Mouse (Mus musculus): Measurements from ENCODE around the gene Vsnl1. TPM values are rescaled to one million over a fixed set of nuclear protein-coding genes. Genes with fewer than 3 reads are reported as not detected.
A peak's percentile ranks its signal among the peaks of the same experiment; 100 is the strongest.

Vsnl1 gene
- polyA plus RNA-seq (2015; fragmentation: Nextera tagmentation; extraction: Ambion mirVana) = 16.9 and 19.9 TPM in 2 replicates

GRCm38 (mm10) chr12:11436497-11437265, at the start of gene Vsnl1:
Vsnl1 (minus strand) TSS chr12:11436613.
- ATAC-seq = peak; percentile 96
- WGBS = 3% methylated on average over 34 of the region's 34 CpGs
- Histone ChIP-seq H3K4me3 (replicated peaks) (peak within 1 kb of the TSS; percentile 44), H3K4me1 (replicated peaks) (peaks cover 17% of the 10 kb centered on the region), H3K27ac (peak within 1 kb of the TSS; percentile 57), H3K4me2 (replicated peaks) (peak within 1 kb of the TSS; percentile 68), H3K9ac (replicated peaks) (peak within 1 kb of the TSS; percentile 43), H3K27me3 (peaks cover 13% of the 10 kb centered on the region; the same call in 1 of the 2 replicates), H3K36me3 (no peaks in the 10 kb centered on the region), H3K9me3 (no peaks in the 10 kb centered on the region)

GRCm38 (mm10) chr12:11456632-11457031, 20.2 kb upstream of the Vsnl1 start:
- H3K36me3 ChIP-seq = no peaks in the 10 kb centered on the region
- H3K4me2 ChIP-seq (replicated peaks) = peak overlapping the region; percentile 89
- H3K27ac ChIP-seq = no peak overlapping the region
- H3K9ac ChIP-seq (replicated peaks) = no peak overlapping the region
- no peaks in the 10 kb centered on the region for H3K9me3 ChIP-seq
- 0 out of 2 replicates have a peak, but pooled peaks cover 3% of the 10 kb centered on the region for H3K4me1 ChIP-seq (replicated peaks)
- WGBS = 92% methylated on average over 4 of the region's 4 CpGs
- ATAC-seq = no peak
- H3K27me3 ChIP-seq = no peaks in the 10 kb centered on the region
- H3K4me3 ChIP-seq (replicated peaks) = peak overlapping the region; percentile 62

- no peak for ATAC-seq
- Histone ChIP-seq H3K27ac (no peak overlapping the region), H3K4me2 (replicated peaks) (peak overlapping the region; percentile 89), H3K9me3 (no peaks in the 10 kb centered on the region), H3K9ac (replicated peaks) (peak overlapping the region; percentile 71), H3K4me1 (replicated peaks) (0 out of 2 replicates have a peak, but pooled peaks cover 3% of the 10 kb centered on the region), H3K36me3 (no peaks in the 10 kb centered on the region), H3K4me3 (replicated peaks) (peak overlapping the region; percentile 62), H3K27me3 (no peaks in the 10 kb centered on the region)
- WGBS = 6% methylated on average over 11 of the region's 11 CpGs
Observed at GRCm38 (mm10) chr12:11456213-11456612, 19.8 kb upstream of the Vsnl1 start.

- ATAC-seq = peak; percentile 100
Observed at GRCm38 (mm10) chr12:11455549-11456194, 19.3 kb upstream of the Vsnl1 start, which contains the start of gene Rad51ap2. Rad51ap2 (plus strand) TSS chr12:11456079.

GRCm38 (mm10) chr12:11454146-11454545, 17.7 kb upstream of the Vsnl1 start:
- WGBS = 67% methylated on average over 5 of the region's 5 CpGs
- H3K27ac ChIP-seq = no peak overlapping the region
- H3K4me2 ChIP-seq (replicated peaks) = no peak overlapping the region
- no peak for ATAC-seq
- H3K36me3 ChIP-seq = no peaks in the 10 kb centered on the region
- no peak overlapping the region for H3K9ac ChIP-seq (replicated peaks)
- no peaks in the 10 kb centered on the region for H3K9me3 ChIP-seq
- no peak overlapping the region for H3K4me3 ChIP-seq (replicated peaks)
- 0 out of 2 replicates have a peak, but pooled peaks cover 3% of the 10 kb centered on the region for H3K4me1 ChIP-seq (replicated peaks)
- H3K27me3 ChIP-seq = no peaks in the 10 kb centered on the region

More at GRCm38 (mm10) chr12:11455549-11456194, 19.3 kb upstream of the Vsnl1 start, which contains the start of gene Rad51ap2:
- Histone ChIP-seq H3K27me3 (no peaks in the 10 kb centered on the region), H3K4me3 (replicated peaks) (peak within 1 kb of the TSS; percentile 62), H3K9me3 (no peaks in the 10 kb centered on the region), H3K36me3 (no peaks in the 10 kb centered on the region), H3K4me1 (replicated peaks) (0 out of 2 replicates have a peak, but pooled peaks cover 3% of the 10 kb centered on the region), H3K4me2 (replicated peaks) (peak within 1 kb of the TSS; percentile 89), H3K9ac (replicated peaks) (peak within 1 kb of the TSS; percentile 71), H3K27ac (no peak within 1 kb of the TSS)
- 3% methylated on average over 35 of the region's 40 CpGs for WGBS

- ATAC-seq = peak; percentile 16; the same call in 1 of the 2 replicates
- Histone ChIP-seq H3K4me1 (replicated peaks) (peaks cover 17% of the 10 kb centered on the region), H3K36me3 (no peaks in the 10 kb centered on the region), H3K9ac (replicated peaks) (peak overlapping the region; percentile 51; the same call in 1 of the 2 replicates), H3K27ac (no peak overlapping the region), H3K4me3 (replicated peaks) (peak overlapping the region; percentile 44), H3K27me3 (peaks cover 13% of the 10 kb centered on the region; the same call in 1 of the 2 replicates), H3K4me2 (replicated peaks) (peak overlapping the region; percentile 68), H3K9me3 (no peaks in the 10 kb centered on the region)
- 22% methylated on average over 23 of the region's 23 CpGs for WGBS
Observed at GRCm38 (mm10) chr12:11437907-11438447, 1.6 kb upstream of the Vsnl1 start.

- Histone ChIP-seq H3K4me2 (replicated peaks) (peak overlapping the region; percentile 68), H3K9me3 (no peaks in the 10 kb centered on the region), H3K36me3 (no peaks in the 10 kb centered on the region), H3K27me3 (peaks cover 13% of the 10 kb centered on the region; the same call in 1 of the 2 replicates), H3K9ac (replicated peaks) (no peak overlapping the region), H3K27ac (peak overlapping the region; percentile 57; the same call in 1 of the 2 replicates), H3K4me1 (replicated peaks) (peaks cover 17% of the 10 kb centered on the region), H3K4me3 (replicated peaks) (peak overlapping the region; percentile 44)
- ATAC-seq = peak; percentile 43
- 20% methylated on average over 17 of the region's 17 CpGs for WGBS
Observed at GRCm38 (mm10) chr12:11437266-11437906, 973 bp upstream of the Vsnl1 start.

GRCm38 (mm10) chr12:11436023-11436350, 426 bp downstream of the Vsnl1 start:
- no peaks in the 10 kb centered on the region for H3K36me3 ChIP-seq
- H3K9me3 ChIP-seq = no peaks in the 10 kb centered on the region
- peak overlapping the region; percentile 48 for H3K27ac ChIP-seq
- peak overlapping the region; percentile 43 for H3K9ac ChIP-seq (replicated peaks)
- peak overlapping the region; percentile 44 for H3K4me3 ChIP-seq (replicated peaks)
- H3K4me1 ChIP-seq (replicated peaks) = peaks cover 17% of the 10 kb centered on the region
- H3K27me3 ChIP-seq = peaks cover 13% of the 10 kb centered on the region; the same call in 1 of the 2 replicates
- H3K4me2 ChIP-seq (replicated peaks) = peak overlapping the region; percentile 68
- WGBS = 2% methylated on average over 12 of the region's 12 CpGs
- peak; percentile 22; the same call in 1 of the 2 replicates for ATAC-seq

GRCm38 (mm10) chr12:11435246-11436022, 979 bp downstream of the Vsnl1 start:
- H3K27ac ChIP-seq = peak overlapping the region; percentile 48; the same call in 1 of the 2 replicates
- peaks cover 13% of the 10 kb centered on the region; the same call in 1 of the 2 replicates for H3K27me3 ChIP-seq
- 7% methylated on average over 15 of the region's 15 CpGs for WGBS
- peaks cover 17% of the 10 kb centered on the region for H3K4me1 ChIP-seq (replicated peaks)
- no peak for ATAC-seq
- no peaks in the 10 kb centered on the region for H3K9me3 ChIP-seq
- peak overlapping the region; percentile 44 for H3K4me3 ChIP-seq (replicated peaks)
- peak overlapping the region; percentile 43 for H3K9ac ChIP-seq (replicated peaks)
- no peaks in the 10 kb centered on the region for H3K36me3 ChIP-seq
- peak overlapping the region; percentile 68 for H3K4me2 ChIP-seq (replicated peaks)

- H3K4me1 ChIP-seq (replicated peaks) = peaks cover 17% of the 10 kb centered on the region
- no peak overlapping the region; the same call in 1 of the 2 replicates for H3K4me3 ChIP-seq (replicated peaks)
- H3K27me3 ChIP-seq = peaks cover 13% of the 10 kb centered on the region; the same call in 1 of the 2 replicates
- H3K36me3 ChIP-seq = no peaks in the 10 kb centered on the region
- no peak for ATAC-seq
- H3K27ac ChIP-seq = no peak overlapping the region
- H3K4me2 ChIP-seq (replicated peaks) = peak overlapping the region; percentile 68
- 78% methylated on average over 8 of the region's 8 CpGs for WGBS
- 0 out of 2 replicates have a peak overlapping the region, but pooled peaks have one; percentile 10 for H3K9ac ChIP-seq (replicated peaks)
- no peaks in the 10 kb centered on the region for H3K9me3 ChIP-seq
Observed at GRCm38 (mm10) chr12:11434446-11434845, 2.0 kb downstream of the Vsnl1 start.
